Mouse (Mus musculus) stomach, embryonic 14.5 days (tissue): ENCODE results near the gene Nf1. TPM values are rescaled to one million over a fixed set of nuclear protein-coding genes. Genes with fewer than 3 reads are reported as not detected.
A peak's percentile ranks its signal among the peaks of the same experiment; 100 is the strongest.

ENCODE experiments used
- ATAC-seq: fragments of 200-750 bp; cut with Nextera tagmentation; 2 replicates; pipeline ENCODE4 v1.8.0; 2017; ENCODE audit warnings: low read depth, moderate TSS enrichment; ENCODE audit not compliant: insufficient number of reproducible peaks, insufficient read depth, low FRiP score
- H3K27ac ChIP-seq: fragments of 300-500 bp; sonication (generic); 2 replicates; pipeline ENCODE4 v1.5.1; 2014; ENCODE audit warnings: mild to moderate bottlenecking, low read length, moderate library complexity, mixed read lengths
- H3K27me3 ChIP-seq: fragments of 300-500 bp; sonication (generic); 2 replicates; pipeline ENCODE4 v1.6.1; 2014; ENCODE audit warnings: low read length, control low read depth, mixed read lengths; ENCODE audit not compliant: control insufficient read depth, insufficient read depth
- H3K36me3 ChIP-seq: fragments of 300-500 bp; sonication (generic); 2 replicates; pipeline ENCODE4 v1.6.1; 2014; ENCODE audit warnings: mild to moderate bottlenecking, control low read depth, low read length, moderate library complexity, mixed read lengths; ENCODE audit not compliant: control insufficient read depth, insufficient read depth
- H3K4me1 ChIP-seq: fragments of 300-500 bp; sonication (generic); 2 replicates; pipeline ENCODE4 v1.6.1; 2014; ENCODE audit warnings: low read length, control low read depth, mixed read lengths; ENCODE audit not compliant: control insufficient read depth, insufficient read depth
- H3K4me2 ChIP-seq: fragments of 300-500 bp; sonication (generic); replicated peaks from 2 replicates; pipeline ENCODE4 v1.6.1; 2014; ENCODE audit warnings: low read depth, low read length, control low read depth
- H3K4me3 ChIP-seq: fragments of 300-500 bp; sonication (generic); 2 replicates; pipeline ENCODE4 v1.5.1; 2014; ENCODE audit warnings: low read depth, low read length, control low read depth
- H3K9ac ChIP-seq: fragments of 300-500 bp; sonication (generic); replicated peaks from 2 replicates; pipeline ENCODE4 v1.6.1; 2014; ENCODE audit warnings: low read depth, mild to moderate bottlenecking, control low read depth, low read length, moderate library complexity, mixed read lengths
- H3K9me3 ChIP-seq: fragments of 300-500 bp; sonication (generic); 2 replicates; pipeline ENCODE4 v1.6.1; 2016; ENCODE audit warnings: low read depth, low read length, control low read depth; ENCODE audit not compliant: control insufficient read depth
- WGBS: fragments of 180-500 bp; shearing (Covaris S2); extraction: QIAGEN DNeasy Blood & Tissue Kit; methylation state at CpG from one replicate; pipeline ENCODE4 v1.1.7; 2014; 5-methylcytosine and 5-hydroxymethylcytosine counted together
- polyA plus RNA-seq: library from polyadenylated mRNA; unstranded; fragments of >200 nt; fragmentation: Nextera tagmentation; extraction: Ambion mirVana; gene quantifications from 2 replicates; pipeline ENCODE4 v1.2.1, GENCODE M21; 2014

The Nf1 gene
- polyA plus RNA-seq, 1 experiment from 2014 or later = 16.9 TPM

DNA sequence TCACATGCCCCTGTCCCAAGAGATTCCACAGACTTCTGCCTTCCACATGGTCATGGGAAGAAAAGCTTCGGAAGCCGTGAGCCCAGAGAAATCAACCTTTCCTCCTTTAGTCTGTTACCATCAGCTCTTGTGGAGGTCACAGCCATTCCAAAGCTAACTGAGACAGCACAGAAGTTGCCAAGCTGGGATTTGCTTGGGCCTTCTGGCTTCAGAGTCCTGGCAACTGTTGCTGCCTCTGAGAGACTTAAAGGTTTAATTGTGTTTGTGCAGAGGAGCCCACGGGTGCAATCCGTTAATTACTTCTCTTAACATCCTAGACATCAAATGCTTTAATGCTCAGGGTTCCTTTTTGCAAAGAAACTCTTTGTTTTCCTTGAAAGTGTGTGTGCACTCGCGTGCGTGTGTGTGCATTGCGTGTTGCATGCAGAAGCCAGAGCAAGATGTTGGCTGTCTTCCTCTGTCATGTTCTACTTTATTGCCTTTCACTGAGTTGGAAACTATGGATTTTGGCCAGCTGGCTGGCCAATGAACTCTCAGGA lies 22.6 kb upstream of the Nf1 start:
- Histone ChIP-seq H3K36me3 (no peaks in the 10 kb centered on the region), H3K27me3 (no peaks in the 10 kb centered on the region), H3K9ac (no peak overlapping the region), H3K9me3 (no peaks in the 10 kb centered on the region), H3K4me2 (no peak overlapping the region), H3K4me1 (no peaks in the 10 kb centered on the region), H3K4me3 (no peak overlapping the region), H3K27ac (no peak overlapping the region)
- 79% methylated on average over 8 of the region's 8 CpGs for WGBS
- ATAC-seq = no peak

DNA sequence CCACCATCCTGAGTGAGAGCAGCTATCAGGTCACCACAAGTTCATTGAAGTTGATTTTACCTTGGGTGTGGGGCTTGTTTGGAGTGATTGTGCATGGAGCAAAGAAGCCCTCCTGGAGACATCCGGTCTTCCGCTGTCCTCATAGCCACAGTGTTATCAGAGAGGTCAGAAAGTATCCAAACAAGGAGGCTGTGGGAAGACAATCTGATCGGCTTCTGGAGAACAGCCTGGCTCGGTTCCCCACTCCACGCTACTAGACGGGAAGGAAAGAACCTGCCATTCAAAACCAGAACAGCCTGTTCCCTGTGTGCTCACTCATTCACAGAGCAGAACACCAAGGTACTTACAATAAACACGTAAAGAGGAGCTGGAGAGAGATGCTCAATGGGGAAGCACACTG lies 19.7 kb upstream of the Nf1 start:
- no peaks in the 10 kb centered on the region for H3K27me3 ChIP-seq
- no peak for ATAC-seq

DNA sequence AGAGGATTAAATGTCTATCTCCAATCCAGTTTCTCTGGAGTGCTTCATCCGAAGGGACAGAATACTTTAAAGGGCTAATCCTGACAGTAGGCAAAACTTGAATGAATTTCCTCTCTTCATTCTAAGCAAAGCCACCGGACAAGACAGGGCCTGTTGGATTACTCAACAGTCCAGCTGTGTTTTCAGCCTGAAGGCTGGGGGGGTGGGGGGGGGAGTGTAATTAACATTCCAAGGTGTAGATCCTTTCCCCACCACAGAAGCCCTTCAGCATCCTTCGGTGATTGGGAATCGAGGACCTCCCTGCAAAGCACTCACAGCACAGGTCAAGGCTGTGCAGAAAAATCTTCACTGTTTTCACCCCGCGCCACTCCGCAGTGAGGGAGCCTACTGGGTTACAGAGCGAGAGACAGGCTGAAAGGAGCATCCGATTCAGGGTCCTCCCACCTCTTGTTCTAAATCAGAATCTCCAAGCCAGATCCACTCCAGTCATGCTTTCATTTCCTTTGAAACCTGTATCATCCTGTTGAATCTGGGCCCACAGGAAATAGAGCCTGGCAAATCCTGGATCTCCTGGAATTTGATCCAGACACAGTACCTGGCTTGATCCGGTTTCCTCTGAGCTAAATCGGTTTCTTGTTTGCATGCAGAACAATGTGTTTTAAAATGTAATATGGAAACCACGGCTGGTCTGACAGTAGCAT lies 15.4 kb upstream of the Nf1 start:
- H3K4me1 ChIP-seq = no peaks in the 10 kb centered on the region
- no peaks in the 10 kb centered on the region for H3K36me3 ChIP-seq
- H3K27me3 ChIP-seq = no peaks in the 10 kb centered on the region
- no peaks in the 10 kb centered on the region for H3K9me3 ChIP-seq
- H3K27ac ChIP-seq = no peak overlapping the region
- no peak for ATAC-seq
- no peak overlapping the region for H3K4me3 ChIP-seq
- H3K4me2 ChIP-seq = no peak overlapping the region
- no peak overlapping the region for H3K9ac ChIP-seq
- WGBS = 54% methylated on average over 12 of the region's 12 CpGs

More for the DNA sequence above, 19.7 kb upstream of the Nf1 start:
- no peaks in the 10 kb centered on the region for H3K9me3 ChIP-seq
- no peaks in the 10 kb centered on the region for H3K4me1 ChIP-seq
- H3K9ac ChIP-seq = no peak overlapping the region
- H3K4me3 ChIP-seq = no peak overlapping the region
- no peak overlapping the region for H3K27ac ChIP-seq
- H3K36me3 ChIP-seq = no peaks in the 10 kb centered on the region
- 38% methylated on average over 7 of the region's 7 CpGs for WGBS
- H3K4me2 ChIP-seq = no peak overlapping the region

DNA sequence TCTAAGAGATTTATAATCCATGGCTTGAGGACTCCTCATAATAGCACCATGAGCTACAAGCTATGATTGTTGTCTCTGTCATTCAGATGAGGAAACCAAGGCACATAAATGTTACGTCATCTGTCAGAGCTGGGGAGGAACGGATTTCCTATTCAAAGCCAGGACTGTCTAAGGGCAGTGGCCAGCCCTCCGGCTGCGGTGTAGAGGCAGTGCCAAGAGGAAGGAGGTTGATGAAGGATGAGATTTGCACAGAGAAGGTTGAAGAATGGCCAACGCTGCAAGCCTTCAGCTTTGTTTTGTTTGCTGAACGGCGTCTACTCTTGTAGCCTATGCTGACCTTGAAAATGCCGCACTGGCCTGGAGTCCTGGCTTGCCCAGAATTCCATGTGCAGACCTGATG lies 13.8 kb upstream of the Nf1 start:
- no peaks in the 10 kb centered on the region for H3K4me1 ChIP-seq
- H3K4me3 ChIP-seq = no peak overlapping the region
- H3K9me3 ChIP-seq = no peaks in the 10 kb centered on the region
- H3K27me3 ChIP-seq = no peaks in the 10 kb centered on the region
- 78% methylated on average over 8 of the region's 8 CpGs for WGBS
- no peak for ATAC-seq
- H3K36me3 ChIP-seq = no peaks in the 10 kb centered on the region
- no peak overlapping the region for H3K27ac ChIP-seq
- H3K4me2 ChIP-seq = no peak overlapping the region
- no peak overlapping the region for H3K9ac ChIP-seq

DNA sequence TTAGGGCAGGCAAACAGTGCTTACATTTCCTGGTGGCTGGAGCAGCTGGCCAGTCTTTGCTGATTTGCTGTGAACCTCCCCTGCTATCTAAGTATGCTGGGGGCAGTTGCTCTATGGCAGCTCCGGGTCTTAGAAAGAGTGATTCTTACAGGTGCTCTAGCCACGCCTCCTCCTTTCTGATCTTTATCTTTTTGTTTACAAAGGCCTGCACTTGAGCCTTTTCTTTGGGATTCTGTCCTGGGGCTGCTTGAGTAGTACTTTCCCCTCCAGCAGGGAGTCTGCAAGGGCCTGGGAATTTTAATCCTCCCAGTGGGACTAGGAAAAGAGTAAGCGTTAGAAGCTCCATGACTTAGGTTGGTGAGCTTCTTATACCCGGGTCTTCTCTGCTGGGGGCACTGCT lies 12.4 kb upstream of the Nf1 start:
- H3K4me3 ChIP-seq = no peak overlapping the region
- 15% methylated on average over 4 of the region's 4 CpGs for WGBS
- H3K4me1 ChIP-seq = no peaks in the 10 kb centered on the region
- H3K27me3 ChIP-seq = no peaks in the 10 kb centered on the region
- H3K4me2 ChIP-seq = no peak overlapping the region
- no peaks in the 10 kb centered on the region for H3K9me3 ChIP-seq
- H3K36me3 ChIP-seq = no peaks in the 10 kb centered on the region
- no peak overlapping the region for H3K27ac ChIP-seq
- no peak overlapping the region for H3K9ac ChIP-seq
- ATAC-seq = peak; percentile 28; the same call in 1 of the 2 replicates

DNA sequence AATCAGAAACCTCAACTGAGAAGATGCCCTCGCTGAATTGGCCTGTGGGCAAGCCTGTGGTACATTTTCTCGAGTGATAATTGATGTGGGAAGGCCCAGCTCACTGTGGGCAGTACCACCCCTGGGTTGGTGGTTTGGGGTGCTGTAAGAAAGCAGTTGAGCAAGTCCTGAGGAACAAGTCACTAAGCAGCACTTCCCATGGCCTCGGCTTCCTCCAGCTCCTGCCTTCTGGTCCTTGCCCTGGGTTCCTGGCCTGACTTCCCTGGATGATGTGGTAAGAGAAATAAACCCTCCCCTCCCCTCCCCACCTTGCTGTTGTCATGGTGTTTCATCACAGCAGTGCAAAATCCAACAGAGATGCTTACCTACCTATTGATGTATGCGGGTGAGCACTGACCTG lies 11.4 kb upstream of the Nf1 start:
- Histone ChIP-seq H3K27me3 (no peaks in the 10 kb centered on the region), H3K4me3 (no peak overlapping the region), H3K36me3 (no peaks in the 10 kb centered on the region), H3K4me1 (no peaks in the 10 kb centered on the region), H3K9ac (no peak overlapping the region), H3K4me2 (no peak overlapping the region), H3K9me3 (no peaks in the 10 kb centered on the region), H3K27ac (no peak overlapping the region)
- ATAC-seq = no peak
- WGBS = 89% methylated on average over 4 of the region's 4 CpGs

DNA sequence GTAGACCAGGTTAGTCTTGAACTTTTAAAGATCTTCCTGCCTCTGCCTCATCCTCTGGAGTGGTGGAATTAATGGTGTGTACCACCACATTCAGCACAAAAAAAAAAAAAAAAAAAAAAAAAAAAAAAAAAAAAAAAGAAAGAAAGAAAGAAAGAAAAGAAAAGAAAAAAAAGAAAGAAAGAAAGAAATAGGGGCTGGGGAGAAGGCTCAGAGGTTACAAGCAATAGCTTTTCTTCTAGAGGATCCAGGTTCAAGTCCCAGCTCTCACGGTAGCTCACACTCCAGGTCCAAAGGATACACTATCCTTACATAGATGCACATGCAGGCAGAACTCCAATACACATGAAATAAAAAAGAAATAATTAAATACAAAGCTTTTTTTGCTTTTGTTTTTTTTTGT lies 9.9 kb upstream of the Nf1 start:
- no peaks in the 10 kb centered on the region for H3K9me3 ChIP-seq
- no peak overlapping the region for H3K27ac ChIP-seq
- H3K27me3 ChIP-seq = no peaks in the 10 kb centered on the region
- no peak overlapping the region for H3K9ac ChIP-seq
- H3K4me2 ChIP-seq = no peak overlapping the region
- H3K36me3 ChIP-seq = no peaks in the 10 kb centered on the region
- WGBS = 97% methylated on average over 1 of the region's 1 CpGs
- ATAC-seq = no peak
- H3K4me1 ChIP-seq = no peaks in the 10 kb centered on the region
- H3K4me3 ChIP-seq = no peak overlapping the region

DNA sequence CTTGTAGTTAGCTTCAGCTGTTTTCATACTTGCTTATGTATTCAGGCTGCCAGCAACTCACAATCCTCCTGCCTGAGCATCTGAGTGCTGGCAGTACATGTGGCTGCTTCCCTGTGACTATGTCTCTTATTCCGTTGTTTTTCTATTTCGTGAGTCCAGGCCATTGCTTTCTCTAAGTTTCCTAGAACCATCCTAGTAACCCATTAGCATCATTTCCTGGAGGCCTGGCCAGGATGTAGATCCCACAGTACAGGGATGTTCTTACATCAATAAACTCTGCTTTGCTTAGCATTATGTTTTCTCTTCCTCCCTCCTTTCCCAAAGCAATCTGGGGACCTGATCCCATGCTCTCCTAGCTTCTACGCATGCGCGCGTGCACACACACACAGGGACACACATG lies 4.4 kb upstream of the Nf1 start:
- WGBS = 92% methylated on average over 6 of the region's 6 CpGs
- no peak for ATAC-seq

More for the DNA sequence above, 4.4 kb upstream of the Nf1 start:
- no peak overlapping the region for H3K9ac ChIP-seq
- H3K9me3 ChIP-seq = no peaks in the 10 kb centered on the region
- no peak overlapping the region for H3K4me3 ChIP-seq
- no peaks in the 10 kb centered on the region for H3K27me3 ChIP-seq
- H3K36me3 ChIP-seq = no peaks in the 10 kb centered on the region
- no peak overlapping the region for H3K4me2 ChIP-seq
- no peaks in the 10 kb centered on the region for H3K4me1 ChIP-seq
- no peak overlapping the region for H3K27ac ChIP-seq
